Mouse (Mus musculus): ENCODE measurements around the gene Gpr142. TPM values are rescaled to one million over a fixed set of nuclear protein-coding genes. Genes with fewer than 3 reads are reported as not detected.

Gpr142 gene
- 0.12 TPM for polyA plus RNA-seq (2021)

DNA sequence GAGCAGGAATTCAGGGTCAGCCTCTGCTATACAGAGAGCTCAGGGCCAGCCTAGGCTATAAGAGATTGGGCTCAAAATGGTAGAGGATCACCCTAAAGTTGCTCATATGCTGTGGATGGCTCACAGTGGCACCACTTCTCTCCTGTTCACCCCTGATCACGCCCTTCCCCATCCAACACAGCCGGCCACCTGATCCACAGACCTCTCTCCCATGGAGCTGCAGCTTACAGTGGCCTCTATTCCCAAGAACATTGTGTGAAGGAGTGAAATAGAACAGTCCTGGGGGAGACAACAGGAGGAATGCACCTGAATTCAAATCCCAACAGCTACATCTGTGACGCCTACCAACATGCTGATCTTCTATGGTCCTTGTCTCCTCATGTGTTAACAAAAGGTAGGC is at the start of gene Gpr142:
Gene Gpr142 (plus strand): TSS at position 301 of the 400 bp plus-strand sequence.
- peaks cover 4% of the 10 kb centered on the region for H3K27me3 ChIP-seq
- in situ Hi-C loops (cut with MboI; ENCODE audit: low pct_unique_long_range_greater_than_20kb), result loop anchor here (5.0 to 25.0 kb wide), 3 partner anchors 51 to 264 kb away; partner anchors contain the start of gene Cd300e
- ChIA-PET CTCF (interaction anchor here (1.8 kb wide), 1 partner anchor 53 kb away, joined by 4 read pairs; no protein-coding TSS in a partner anchor), POLR2A (no interaction called here)
- no peak for DNase-seq (ENCODE audit: low read depth, low spot score)
- no peak for TF ChIP-seq CTCF (IDR thresholded peaks at IDR 0.05)
- no peak for ATAC-seq

- no peak for DNase-seq (ENCODE audit: low read depth, low spot score)
- ChIA-PET CTCF (interaction anchor here (1.2 kb wide), 1 partner anchor 14 kb away, joined by 3 read pairs; no protein-coding TSS in a partner anchor), POLR2A (no interaction called here)
- peaks cover 22% of the 10 kb centered on the region for H3K27me3 ChIP-seq
- in situ Hi-C loops (cut with MboI; ENCODE audit: low pct_unique_long_range_greater_than_20kb), result no loop called here
- no peak for TF ChIP-seq CTCF (IDR thresholded peaks at IDR 0.05)
- ATAC-seq, result no peak
These were observed 33.6 kb upstream of the Gpr142 start, which contains the start of gene Kif19a for GRCm38 (mm10) chr11:114764820-114765818. Gene Kif19a, plus strand, starts transcription at chr11:114765388.

DNA sequence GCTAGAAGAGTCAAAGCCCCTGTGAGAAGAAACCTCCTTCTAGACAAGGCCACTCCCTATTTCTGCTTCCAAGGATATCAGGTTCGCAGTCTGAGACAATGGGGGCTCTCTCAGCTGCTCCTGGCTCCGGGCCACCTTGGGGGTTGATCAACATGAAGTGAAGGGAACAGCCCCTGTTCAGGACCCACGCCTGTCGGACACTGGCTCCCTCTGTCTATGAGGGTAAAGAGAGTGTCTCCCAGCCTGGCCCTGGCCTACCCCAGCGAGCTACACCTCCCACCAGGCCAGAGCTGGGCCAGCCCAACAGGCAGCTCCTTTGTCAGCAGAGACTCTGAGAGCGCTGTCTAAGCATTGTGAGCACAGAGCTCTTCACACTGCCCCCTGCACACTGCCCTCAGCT is 28.8 kb upstream of the Gpr142 start:
- ATAC-seq, result no peak

GRCm38 (mm10) chr11:114771896-114772295 is 26.8 kb upstream of the Gpr142 start:
- DNase-seq (ENCODE audit: low read depth, low spot score) (no peak), ATAC-seq (no peak)
- TF ChIP-seq CTCF (IDR thresholded peaks at IDR 0.05), result no peak
- in situ Hi-C loops (cut with MboI; ENCODE audit: low pct_unique_long_range_greater_than_20kb), result no loop called here
- CTCF ChIA-PET, result no interaction called here
- H3K27me3 ChIP-seq, result peaks cover 3% of the 10 kb centered on the region
- POLR2A ChIA-PET, result no interaction called here

More for the DNA sequence above, 28.8 kb upstream of the Gpr142 start:
- DNase-seq (ENCODE audit: low read depth, low spot score), result no peak
- TF ChIP-seq CTCF (IDR thresholded peaks at IDR 0.05), result no peak
- in situ Hi-C loops (cut with MboI; ENCODE audit: low pct_unique_long_range_greater_than_20kb), result no loop called here
- POLR2A ChIA-PET, result no interaction called here
- CTCF ChIA-PET, result no interaction called here
- H3K27me3 ChIP-seq, result peaks cover 9% of the 10 kb centered on the region

GRCm38 (mm10) chr11:114780076-114780475 is 18.6 kb upstream of the Gpr142 start:
- in situ Hi-C loops (cut with MboI; ENCODE audit: low pct_unique_long_range_greater_than_20kb), result loop anchor here (25.0 kb wide), 1 partner anchor 282 kb away; the partner anchor contains the start of gene Cd300e
- ChIA-PET CTCF (no interaction called here), POLR2A (no interaction called here)
- H3K27me3 ChIP-seq, result peaks cover 32% of the 10 kb centered on the region
- no peak for DNase-seq (ENCODE audit: low read depth, low spot score)
- no peak for ATAC-seq
- no peak for TF ChIP-seq CTCF (IDR thresholded peaks at IDR 0.05)

GRCm38 (mm10) chr11:114785892-114786291 is 12.8 kb upstream of the Gpr142 start:
- no peak for TF ChIP-seq CTCF (IDR thresholded peaks at IDR 0.05)
- in situ Hi-C loops (cut with MboI; ENCODE audit: low pct_unique_long_range_greater_than_20kb), result loop anchor here (25.0 kb wide), 1 partner anchor 276 kb away; the partner anchor contains the start of gene Cd300e
- POLR2A ChIA-PET, result no interaction called here
- CTCF ChIA-PET, result interaction anchor here (0.7 to 1.3 kb wide), 2 partner anchors 14 to 40 kb away, joined by 3 to 4 read pairs; no protein-coding TSS in a partner anchor
- ATAC-seq (no peak), DNase-seq (ENCODE audit: low read depth, low spot score) (no peak)
- H3K27me3 ChIP-seq, result peaks cover 35% of the 10 kb centered on the region

- no peak for TF ChIP-seq CTCF (IDR thresholded peaks at IDR 0.05)
- ChIA-PET POLR2A (no interaction called here), CTCF (interaction anchor here (0.7 kb wide), 1 partner anchor 14 kb away, joined by 4 read pairs; no protein-coding TSS in a partner anchor)
- ATAC-seq (no peak), DNase-seq (ENCODE audit: low read depth, low spot score) (no peak)
- in situ Hi-C loops (cut with MboI; ENCODE audit: low pct_unique_long_range_greater_than_20kb), result loop anchor here (25.0 kb wide), 1 partner anchor 276 kb away; the partner anchor contains the start of gene Cd300e
- H3K27me3 ChIP-seq, result peaks cover 37% of the 10 kb centered on the region
These were observed 12.4 kb upstream of the Gpr142 start for GRCm38 (mm10) chr11:114786326-114786725.

DNA sequence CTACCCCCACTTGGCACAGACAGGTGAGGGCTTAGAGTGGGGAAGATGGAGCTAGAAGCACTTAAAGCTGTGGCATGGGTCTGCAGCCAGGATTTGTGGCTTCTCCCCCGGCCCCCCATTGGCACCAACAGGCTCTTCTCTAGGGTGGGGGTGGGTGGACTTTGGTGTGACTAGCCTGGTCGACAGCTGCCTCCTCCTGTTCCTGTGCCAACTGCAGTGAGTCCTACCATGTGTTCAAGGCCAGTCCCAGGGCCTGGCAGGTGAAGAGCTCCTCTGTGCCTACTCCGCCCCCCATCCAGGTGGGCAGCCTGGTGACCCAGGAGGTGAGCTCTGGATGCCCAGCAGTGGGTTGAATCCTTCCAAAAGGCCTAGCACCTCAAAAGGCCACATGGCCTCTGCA is 11.1 kb upstream of the Gpr142 start:
- POLR2A ChIA-PET, result no interaction called here
- H3K27me3 ChIP-seq, result peaks cover 44% of the 10 kb centered on the region
- no peak for TF ChIP-seq CTCF (IDR thresholded peaks at IDR 0.05)

GRCm38 (mm10) chr11:114789061-114789714 is 9.5 kb upstream of the Gpr142 start:
- in situ Hi-C loops (cut with MboI; ENCODE audit: low pct_unique_long_range_greater_than_20kb), result loop anchor here (25.0 kb wide), 1 partner anchor 273 kb away; the partner anchor contains the start of gene Cd300e
- DNase-seq (ENCODE audit: low read depth, low spot score) (no peak), ATAC-seq (peak; percentile 71)
- CTCF ChIA-PET, result interaction anchor here (0.6 to 2.0 kb wide), 9 partner anchors 14 to 124 kb away, joined by 3 to 10 read pairs (median 3); no protein-coding TSS in a partner anchor
- H3K27me3 ChIP-seq, result peaks cover 58% of the 10 kb centered on the region
- peak; percentile 100 for TF ChIP-seq CTCF (IDR thresholded peaks at IDR 0.05)
- POLR2A ChIA-PET, result no interaction called here

More for the DNA sequence above, 11.1 kb upstream of the Gpr142 start:
- in situ Hi-C loops (cut with MboI; ENCODE audit: low pct_unique_long_range_greater_than_20kb), result loop anchor here (25.0 kb wide), 1 partner anchor 275 kb away; the partner anchor contains the start of gene Cd300e
- ATAC-seq, result no peak
- DNase-seq (ENCODE audit: low read depth, low spot score), result no peak
- CTCF ChIA-PET, result interaction anchor here (1.3 kb wide), 1 partner anchor 42 kb away, joined by 3 read pairs; no protein-coding TSS in a partner anchor

DNA sequence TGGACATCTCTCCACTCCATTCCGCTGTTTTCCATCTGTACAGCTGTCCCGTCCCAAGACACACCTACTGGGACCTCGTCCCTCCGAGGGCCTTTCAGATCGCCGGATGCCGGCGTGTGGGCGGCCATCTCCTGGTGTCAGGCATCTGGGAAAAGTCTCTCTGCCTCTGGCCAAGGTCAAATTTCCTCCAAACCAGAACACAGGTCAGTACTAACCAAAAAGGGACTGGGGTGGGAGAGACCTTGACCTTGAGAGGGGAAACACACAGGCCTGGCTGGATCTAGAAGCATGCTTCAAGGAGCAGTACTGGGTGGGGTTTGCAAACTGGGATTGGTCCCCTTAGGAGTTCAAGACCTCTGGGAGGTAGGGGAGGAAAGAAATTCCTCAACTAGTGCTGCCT is 9.0 kb upstream of the Gpr142 start:
- no peak for ATAC-seq
- no peak for TF ChIP-seq CTCF (IDR thresholded peaks at IDR 0.05)
- in situ Hi-C loops (cut with MboI; ENCODE audit: low pct_unique_long_range_greater_than_20kb), result loop anchor here (25.0 kb wide), 1 partner anchor 273 kb away; the partner anchor contains the start of gene Cd300e
- ChIA-PET CTCF (interaction anchor here (1.0 to 2.0 kb wide), 5 partner anchors 14 to 56 kb away, joined by 3 to 10 read pairs (median 3); no protein-coding TSS in a partner anchor), POLR2A (no interaction called here)
- peaks cover 58% of the 10 kb centered on the region for H3K27me3 ChIP-seq
- DNase-seq (ENCODE audit: low read depth, low spot score), result no peak
